Mouse (Mus musculus) embryonic facial prominence, embryonic 13.5 days (tissue): Measurements from ENCODE around the gene Gm28048. TPM values are rescaled to one million over a fixed set of nuclear protein-coding genes. Genes with fewer than 3 reads are reported as not detected.

Source experiments
- ATAC-seq: fragments of 200-750 bp; cut with Nextera tagmentation; 2 replicates; pipeline ENCODE4 v1.8.0; 2017; ENCODE audit warnings: low read depth; ENCODE audit not compliant: insufficient number of reproducible peaks, insufficient read depth, low FRiP score, low TSS enrichment
- H3K27ac ChIP-seq: fragments of 300-500 bp; sonication (generic); 2 replicates; pipeline ENCODE4 v1.5.1; 2015; ENCODE audit warnings: moderate library complexity, mild to moderate bottlenecking, inconsistent platforms
- H3K27me3 ChIP-seq: fragments of 300-500 bp; sonication (generic); 2 replicates; pipeline ENCODE4 v1.6.1; 2015; ENCODE audit warnings: mild to moderate bottlenecking, inconsistent platforms
- H3K36me3 ChIP-seq: fragments of 300-500 bp; sonication (generic); 2 replicates; pipeline ENCODE4 v1.6.1; 2015; ENCODE audit warnings: mild to moderate bottlenecking, inconsistent platforms
- H3K4me1 ChIP-seq: fragments of 300-500 bp; sonication (generic); 2 replicates; pipeline ENCODE4 v1.6.1; 2015; ENCODE audit warnings: inconsistent platforms
- H3K4me2 ChIP-seq: fragments of 300-500 bp; sonication (generic); 2 replicates; pipeline ENCODE4 v1.6.1; 2015; ENCODE audit warnings: moderate library complexity, mild to moderate bottlenecking, inconsistent platforms
- H3K4me3 ChIP-seq: fragments of 300-500 bp; sonication (generic); 2 replicates; pipeline ENCODE4 v1.5.1; 2015; ENCODE audit warnings: mild to moderate bottlenecking, inconsistent platforms
- H3K9ac ChIP-seq: fragments of 300-500 bp; sonication (generic); 2 replicates; pipeline ENCODE4 v1.6.1; 2015; ENCODE audit warnings: mild to moderate bottlenecking, inconsistent platforms
- H3K9me3 ChIP-seq: fragments of 300-500 bp; sonication (generic); 2 replicates; pipeline ENCODE4 v1.6.1; 2016; ENCODE audit warnings: inconsistent platforms
- WGBS: fragments of 180-500 bp; shearing (Covaris S2); methylation state at CpG from one replicate; pipeline ENCODE4 v1.1.7; 2015; ENCODE audit warnings: mixed read lengths; 5-methylcytosine and 5-hydroxymethylcytosine counted together
- polyA plus RNA-seq: library from polyadenylated mRNA; unstranded; fragments of >200 nt; fragmentation: Nextera tagmentation; extraction: Ambion mirVana; gene quantifications from 2 replicates; pipeline ENCODE4 v1.2.1, GENCODE M21; 2015

Gm28048 gene
- polyA plus RNA-seq, 1 experiment from 2014 or later = 8.6 TPM

DNA sequence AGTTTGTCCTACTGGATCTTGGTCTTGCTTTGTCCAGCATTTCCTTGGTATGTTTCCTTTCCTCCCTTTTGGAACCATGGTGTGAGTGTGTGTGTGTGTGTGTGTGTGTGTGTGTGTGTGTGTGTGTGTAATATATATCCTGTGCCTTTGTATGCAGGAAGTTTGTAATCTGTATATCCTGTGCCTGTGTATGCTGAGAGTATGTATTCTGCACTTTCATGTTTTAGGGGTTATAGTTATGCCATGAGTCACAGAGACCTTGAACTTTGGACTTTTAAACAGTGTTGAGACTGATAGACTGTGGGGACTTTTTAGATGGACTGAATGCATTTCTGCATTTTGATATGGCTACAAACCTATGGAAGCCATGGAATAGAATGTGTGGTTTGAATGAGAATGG, 99.0 kb downstream of the Gm28048 start:
- Histone ChIP-seq H3K36me3 (no peaks in the 10 kb centered on the region), H3K4me1 (no peaks in the 10 kb centered on the region), H3K9me3 (no peaks in the 10 kb centered on the region), H3K9ac (no peak overlapping the region), H3K27ac (no peak overlapping the region), H3K4me2 (no peak overlapping the region), H3K27me3 (no peaks in the 10 kb centered on the region), H3K4me3 (no peak overlapping the region)
- ATAC-seq = no peak

DNA sequence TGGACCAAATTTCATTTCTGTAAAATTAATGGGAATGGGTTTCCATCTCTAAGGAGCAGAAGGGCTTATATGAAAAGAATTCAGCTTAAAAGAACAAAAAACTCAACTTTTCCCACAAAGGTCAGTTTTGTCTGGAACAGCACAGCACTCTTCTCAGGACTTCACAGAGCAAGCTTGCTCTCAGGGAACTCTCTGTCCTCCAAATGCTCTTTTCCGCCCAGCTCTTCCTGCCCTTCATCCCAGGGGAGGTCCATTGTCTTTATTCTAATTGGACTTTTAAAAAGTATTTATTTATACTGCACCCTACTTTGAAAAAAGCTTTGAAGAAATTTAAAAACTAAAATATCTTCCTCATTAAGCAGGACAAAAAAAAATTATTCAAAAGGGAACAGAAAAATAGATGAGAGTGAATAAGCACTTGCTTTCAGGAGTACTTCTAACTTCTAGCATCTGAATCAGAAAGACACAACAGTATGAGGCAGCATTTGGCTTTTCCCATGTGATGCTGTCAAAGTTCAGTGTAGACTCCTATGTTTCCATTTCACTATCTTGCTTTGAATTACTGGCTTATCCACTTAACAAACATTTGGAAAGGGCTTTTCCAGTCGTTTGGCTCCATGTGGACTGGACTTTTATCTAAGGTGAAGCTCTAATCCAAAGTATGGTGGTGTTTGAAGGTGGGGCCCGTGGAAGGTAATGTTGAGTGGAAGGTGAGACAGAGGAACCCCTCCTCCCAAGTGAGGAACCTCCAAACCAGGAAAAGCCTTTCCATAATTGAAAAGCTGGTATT, 101.3 kb downstream of the Gm28048 start:
- Histone ChIP-seq H3K9me3 (no peaks in the 10 kb centered on the region), H3K4me3 (no peak overlapping the region), H3K9ac (no peak overlapping the region), H3K4me2 (no peak overlapping the region), H3K36me3 (no peaks in the 10 kb centered on the region), H3K4me1 (no peaks in the 10 kb centered on the region), H3K27ac (no peak overlapping the region), H3K27me3 (no peaks in the 10 kb centered on the region)
- WGBS = 64% methylated on average over 3 of the region's 3 CpGs
- ATAC-seq = no peak

DNA sequence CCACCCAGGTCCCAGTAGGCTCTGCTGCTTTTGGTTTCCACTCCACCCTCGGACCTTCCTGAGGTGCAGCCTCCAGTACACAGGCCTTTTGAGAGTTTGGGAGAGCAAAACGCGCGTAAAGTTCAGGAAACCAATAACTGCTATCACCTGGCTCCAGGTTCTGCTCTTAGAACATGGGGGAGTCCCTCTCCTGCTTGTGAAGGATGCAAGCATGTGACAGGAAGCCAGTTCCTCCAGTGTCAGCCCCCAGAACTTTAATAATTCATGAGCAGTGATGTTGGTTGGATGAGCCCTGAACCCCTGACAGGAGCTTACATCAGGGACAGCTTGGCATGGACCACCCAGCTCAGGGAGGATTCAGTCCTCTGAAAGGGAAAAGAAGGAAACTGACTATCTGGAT, 102.2 kb downstream of the Gm28048 start:
- Histone ChIP-seq H3K27ac (no peak overlapping the region), H3K9me3 (no peaks in the 10 kb centered on the region), H3K27me3 (no peaks in the 10 kb centered on the region), H3K36me3 (no peaks in the 10 kb centered on the region), H3K9ac (no peak overlapping the region), H3K4me3 (no peak overlapping the region), H3K4me1 (peaks cover 8% of the 10 kb centered on the region; the same call in 1 of the 2 replicates), H3K4me2 (no peak overlapping the region)
- 93% methylated on average over 4 of the region's 4 CpGs for WGBS
- no peak for ATAC-seq

DNA sequence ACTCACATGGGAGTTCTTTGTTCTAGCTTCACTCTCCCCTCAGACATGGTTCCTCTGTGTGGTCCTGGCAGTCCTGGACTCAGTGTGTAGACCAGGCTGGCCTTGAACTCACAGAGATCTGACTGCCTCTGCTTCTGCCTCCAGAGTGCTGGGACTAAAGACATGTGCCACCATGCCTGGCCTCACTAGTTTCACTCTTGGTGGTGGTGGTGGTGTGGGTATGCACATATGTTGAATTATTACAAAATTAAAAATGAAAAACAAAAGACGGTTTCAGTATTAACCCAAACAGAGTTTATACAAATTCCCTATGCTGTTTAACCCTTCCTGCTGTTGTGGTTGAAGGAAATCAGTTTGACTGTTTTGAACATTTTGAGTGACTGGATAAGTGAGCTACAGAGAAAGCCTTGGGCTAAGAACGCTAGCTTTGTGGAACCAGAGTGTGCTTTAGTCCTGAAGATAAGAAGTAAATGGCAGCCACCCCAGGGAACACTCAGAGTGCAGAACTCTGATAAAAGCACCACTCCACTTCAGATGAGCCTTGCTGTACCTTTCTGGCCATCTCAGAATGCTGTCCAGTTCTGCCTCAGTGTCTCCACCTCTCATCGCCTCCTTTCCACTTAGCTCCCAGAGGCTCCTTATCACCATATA, 105.1 kb downstream of the Gm28048 start:
- Histone ChIP-seq H3K4me2 (no peak overlapping the region), H3K27ac (no peak overlapping the region), H3K9ac (no peak overlapping the region), H3K4me1 (peaks cover 13% of the 10 kb centered on the region; the same call in 1 of the 2 replicates), H3K27me3 (no peaks in the 10 kb centered on the region), H3K4me3 (no peak overlapping the region), H3K9me3 (no peaks in the 10 kb centered on the region), H3K36me3 (no peaks in the 10 kb centered on the region)
- WGBS = 83% methylated on average over 3 of the region's 3 CpGs
- ATAC-seq = no peak

DNA sequence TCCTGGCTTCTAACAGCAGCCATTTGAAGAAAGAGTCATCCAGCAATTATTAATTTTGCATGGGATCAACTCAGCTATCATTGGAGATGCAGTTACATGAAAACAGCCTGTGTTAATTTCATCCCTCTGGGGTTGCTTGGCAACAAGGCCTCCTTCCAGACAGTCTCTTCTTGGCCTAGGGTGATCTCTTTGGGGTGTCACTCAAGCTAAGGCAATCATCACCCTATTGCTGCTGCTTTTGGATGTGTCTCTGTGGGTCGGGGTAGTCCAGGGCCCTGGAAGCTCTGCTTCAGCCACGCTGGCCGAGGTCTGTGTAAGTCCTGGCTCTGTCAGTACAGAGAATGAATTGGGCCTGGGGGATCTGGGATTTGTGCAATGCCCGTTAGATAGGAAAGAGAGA, 106.6 kb downstream of the Gm28048 start:
- Histone ChIP-seq H3K36me3 (no peaks in the 10 kb centered on the region), H3K4me2 (no peak overlapping the region), H3K4me3 (no peak overlapping the region), H3K9me3 (no peaks in the 10 kb centered on the region), H3K4me1 (peaks cover 13% of the 10 kb centered on the region; the same call in 1 of the 2 replicates), H3K27ac (peak overlapping the region; percentile 64; the same call in 1 of the 2 replicates), H3K27me3 (no peaks in the 10 kb centered on the region), H3K9ac (no peak overlapping the region)
- no peak for ATAC-seq
- WGBS = 43% methylated on average over 4 of the region's 4 CpGs

DNA sequence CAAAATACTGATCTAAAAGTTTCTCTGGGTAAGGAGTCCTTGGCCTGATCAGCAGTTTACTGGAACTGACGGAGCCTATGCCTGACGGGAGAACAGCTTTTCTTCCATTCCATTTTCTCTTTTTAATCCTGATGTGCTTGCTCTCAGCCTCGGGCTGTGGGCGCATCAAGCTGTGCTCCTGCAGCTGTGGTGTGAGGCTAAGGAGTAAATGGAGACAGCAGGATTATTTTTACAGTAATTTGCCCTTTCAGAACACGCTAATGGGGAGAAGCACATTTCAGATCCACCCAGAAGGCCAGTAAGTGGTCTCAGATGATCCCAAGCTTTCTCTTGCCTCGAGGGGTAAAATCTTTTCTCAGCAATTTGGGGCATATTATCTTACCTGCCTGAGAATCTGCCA, 107.1 kb downstream of the Gm28048 start:
- H3K4me3 ChIP-seq = no peak overlapping the region
- H3K4me1 ChIP-seq = peaks cover 13% of the 10 kb centered on the region; the same call in 1 of the 2 replicates
- H3K4me2 ChIP-seq = no peak overlapping the region
- H3K27ac ChIP-seq = peak overlapping the region; percentile 64; the same call in 1 of the 2 replicates
- H3K9ac ChIP-seq = no peak overlapping the region
- H3K36me3 ChIP-seq = no peaks in the 10 kb centered on the region
- no peak for ATAC-seq
- no peaks in the 10 kb centered on the region for H3K9me3 ChIP-seq
- H3K27me3 ChIP-seq = no peaks in the 10 kb centered on the region
- 26% methylated on average over 6 of the region's 6 CpGs for WGBS

DNA sequence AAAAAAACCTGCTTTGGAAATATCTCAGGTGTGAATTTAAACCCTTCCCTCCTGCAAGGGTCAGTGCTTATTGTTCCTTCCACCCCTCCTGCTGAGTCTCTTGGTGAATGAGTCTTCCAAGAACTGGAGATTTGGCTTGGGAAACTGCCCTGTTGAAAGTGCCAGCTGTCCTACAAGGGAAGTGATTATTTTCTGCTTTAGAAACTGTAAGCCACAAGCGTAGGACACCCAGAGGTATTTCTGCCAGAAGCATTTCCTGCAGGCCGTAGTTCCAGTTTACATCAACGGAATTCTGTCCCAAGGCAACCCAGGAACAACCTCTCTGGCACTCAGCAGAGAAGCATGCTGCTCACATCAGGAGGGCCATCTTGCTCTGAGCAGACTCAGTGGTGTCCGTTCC, 108.5 kb downstream of the Gm28048 start:
- no peak overlapping the region for H3K4me2 ChIP-seq
- H3K27ac ChIP-seq = 0 out of 2 replicates have a peak overlapping the region, but pooled peaks have one; percentile 16
- H3K9ac ChIP-seq = no peak overlapping the region
- 57% methylated on average over 4 of the region's 4 CpGs for WGBS
- no peaks in the 10 kb centered on the region for H3K36me3 ChIP-seq
- H3K4me1 ChIP-seq = peaks cover 13% of the 10 kb centered on the region; the same call in 1 of the 2 replicates
- ATAC-seq = no peak
- H3K27me3 ChIP-seq = no peaks in the 10 kb centered on the region
- no peak overlapping the region for H3K4me3 ChIP-seq
- no peaks in the 10 kb centered on the region for H3K9me3 ChIP-seq

DNA sequence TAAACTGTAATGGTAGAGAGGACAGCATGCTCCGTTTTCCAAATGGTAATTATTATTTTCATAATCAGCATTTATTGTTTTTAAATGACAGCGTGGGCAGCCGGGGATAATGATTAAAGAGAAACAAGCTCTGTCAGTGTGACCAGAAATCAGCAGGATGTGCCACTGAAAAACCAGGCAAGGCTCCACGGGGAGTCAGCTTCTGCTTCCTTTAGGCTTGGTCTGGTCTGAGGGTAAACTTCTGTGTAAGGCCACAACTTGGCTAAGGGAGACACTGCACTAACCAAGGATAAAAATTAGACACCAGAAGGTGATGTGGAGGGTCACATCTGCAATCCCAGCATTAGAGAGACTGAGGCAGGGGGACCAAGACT, 109.6 kb downstream of the Gm28048 start:
- Histone ChIP-seq H3K4me3 (no peak overlapping the region), H3K4me1 (peaks cover 13% of the 10 kb centered on the region; the same call in 1 of the 2 replicates), H3K27me3 (no peaks in the 10 kb centered on the region), H3K27ac (no peak overlapping the region), H3K9ac (no peak overlapping the region), H3K4me2 (no peak overlapping the region), H3K9me3 (no peaks in the 10 kb centered on the region), H3K36me3 (no peaks in the 10 kb centered on the region)
- 47% methylated on average over 4 of the region's 4 CpGs for WGBS
- ATAC-seq = no peak

DNA sequence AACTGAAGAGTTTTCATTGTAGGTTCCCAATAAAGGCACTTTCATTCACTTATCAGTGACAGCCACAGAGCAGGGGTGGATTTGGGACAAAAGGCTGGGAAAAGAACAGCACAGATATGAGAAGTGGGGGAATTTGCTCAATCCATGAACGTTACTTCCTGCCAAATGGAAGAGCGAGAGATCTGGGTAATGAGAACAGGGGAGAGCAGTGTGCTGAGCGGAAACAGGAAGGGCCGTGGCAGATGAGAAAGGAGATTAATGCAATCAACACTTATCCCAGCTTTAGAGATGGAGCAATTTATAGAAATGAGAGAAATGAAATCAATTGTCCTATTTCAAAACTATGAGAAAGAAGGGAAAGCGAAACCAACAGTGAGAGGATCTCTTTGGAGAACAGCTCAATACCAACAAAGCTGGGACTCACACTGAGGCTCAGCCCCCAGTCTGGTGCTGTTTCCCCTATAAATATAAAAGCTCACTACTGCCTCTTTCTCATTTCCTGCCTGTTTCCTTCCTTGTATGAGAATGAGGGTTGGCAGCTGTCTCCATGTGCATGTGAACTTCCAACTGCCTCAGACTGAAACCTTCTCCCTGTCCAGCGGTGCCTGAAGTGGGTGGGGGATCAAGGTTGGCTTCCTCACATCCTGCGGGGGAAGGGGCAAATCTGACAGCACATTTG, 110.1 kb downstream of the Gm28048 start:
- no peaks in the 10 kb centered on the region for H3K9me3 ChIP-seq
- no peak overlapping the region for H3K9ac ChIP-seq
- no peaks in the 10 kb centered on the region for H3K36me3 ChIP-seq
- no peak overlapping the region for H3K4me2 ChIP-seq
- ATAC-seq = no peak
- H3K4me1 ChIP-seq = peaks cover 13% of the 10 kb centered on the region; the same call in 1 of the 2 replicates
- no peak overlapping the region for H3K4me3 ChIP-seq
- no peaks in the 10 kb centered on the region for H3K27me3 ChIP-seq
- H3K27ac ChIP-seq = no peak overlapping the region
- WGBS = 55% methylated on average over 7 of the region's 7 CpGs

DNA sequence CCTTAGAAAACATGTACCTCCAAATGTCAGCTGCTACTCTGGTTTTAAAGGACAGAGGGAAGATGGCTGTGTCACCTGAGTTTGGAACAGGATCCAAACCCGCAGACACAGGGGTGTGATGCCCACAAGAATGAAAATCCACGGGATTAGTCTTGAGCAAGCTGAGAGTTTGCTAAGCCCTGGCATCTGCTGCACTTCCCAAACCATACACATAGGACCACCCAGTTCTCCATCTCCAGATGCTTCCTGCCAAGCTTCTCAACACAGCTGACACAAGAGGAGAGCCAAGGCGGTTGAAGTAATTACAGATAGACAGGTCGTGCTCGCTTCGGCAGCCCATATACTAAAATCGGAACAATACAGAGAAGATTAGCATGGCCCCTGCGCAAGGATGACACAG, 113.3 kb downstream of the Gm28048 start:
- no peak overlapping the region for H3K4me3 ChIP-seq
- ATAC-seq = no peak
- no peaks in the 10 kb centered on the region; the same call in 1 of the 2 replicates for H3K4me1 ChIP-seq
- peaks cover 5% of the 10 kb centered on the region for H3K27me3 ChIP-seq
- no peak overlapping the region for H3K9ac ChIP-seq
- H3K4me2 ChIP-seq = no peak overlapping the region
- no peak overlapping the region for H3K27ac ChIP-seq
- H3K36me3 ChIP-seq = no peaks in the 10 kb centered on the region
- 82% methylated on average over 8 of the region's 8 CpGs for WGBS
- H3K9me3 ChIP-seq = no peaks in the 10 kb centered on the region

DNA sequence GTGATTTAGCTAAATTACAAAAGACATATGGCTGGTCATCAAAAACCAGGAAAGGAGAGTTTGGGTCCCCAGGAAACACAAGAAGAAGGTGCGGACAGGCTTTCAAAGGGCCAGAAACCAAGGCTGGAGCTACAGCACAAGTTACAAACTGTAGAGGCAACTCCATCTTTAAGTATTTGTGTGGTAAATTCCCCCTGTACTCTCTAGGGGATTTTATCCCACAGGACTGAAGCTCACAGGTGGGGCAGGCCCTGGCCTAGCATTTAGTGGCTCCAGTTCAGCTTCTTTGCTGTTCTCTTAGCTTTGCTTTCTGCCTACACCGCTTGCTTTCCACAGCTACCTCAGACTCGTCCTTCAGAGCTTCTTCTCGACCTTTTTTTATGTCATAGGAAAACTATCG, 114.2 kb downstream of the Gm28048 start:
- Histone ChIP-seq H3K27ac (no peak overlapping the region), H3K4me3 (no peak overlapping the region), H3K9ac (no peak overlapping the region), H3K4me1 (no peaks in the 10 kb centered on the region; the same call in 1 of the 2 replicates), H3K27me3 (peaks cover 10% of the 10 kb centered on the region), H3K4me2 (no peak overlapping the region), H3K36me3 (no peaks in the 10 kb centered on the region), H3K9me3 (no peaks in the 10 kb centered on the region)
- no peak for ATAC-seq
- 86% methylated on average over 5 of the region's 5 CpGs for WGBS
